Mouse (Mus musculus) testis, adult 2 months (tissue): ENCODE measurements around the gene Orm2. TPM values are rescaled to one million over a fixed set of nuclear protein-coding genes. Genes with fewer than 3 reads are reported as not detected.

Experiments used
- H3K27ac ChIP-seq: fragments of 200-500 bp; 2 replicates; pipeline ENCODE4 v1.5.1; 2012; ENCODE audit warnings: low read depth, low read length; ENCODE audit not compliant: control insufficient read depth, insufficient read depth
- H3K27me3 ChIP-seq: fragments of 200-500 bp; 2 replicates; pipeline ENCODE4 v1.6.1; 2012; ENCODE audit warnings: mild to moderate bottlenecking, low read length, moderate library complexity; ENCODE audit not compliant: control insufficient read depth, insufficient read depth
- H3K36me3 ChIP-seq: fragments of 200-500 bp; 2 replicates; pipeline ENCODE4 v1.6.1; 2012; ENCODE audit warnings: mild to moderate bottlenecking, low read length; ENCODE audit not compliant: control insufficient read depth, insufficient read depth
- H3K4me1 ChIP-seq: fragments of 200-500 bp; 2 replicates; pipeline ENCODE4 v1.6.1; 2012; ENCODE audit warnings: low read length; ENCODE audit not compliant: control insufficient read depth, insufficient read depth
- H3K4me3 ChIP-seq: fragments of 200-500 bp; 2 replicates; pipeline ENCODE4 v1.5.1; 2012; ENCODE audit warnings: low read depth, mild to moderate bottlenecking, low read length, moderate library complexity, mixed read lengths; ENCODE audit not compliant: control insufficient read depth
- CTCF ChIP-seq: fragments of 200-500 bp; IDR thresholded peaks from 2 replicates; pipeline ENCODE4 v1.5.1; 2012; ENCODE audit warnings: low read depth, mild to moderate bottlenecking, inconsistent platforms, low read length, moderate library complexity; ENCODE audit not compliant: control insufficient read depth, insufficient read depth, insufficient replicate concordance
- POLR2A ChIP-seq: fragments of 200-500 bp; IDR thresholded peaks from 2 replicates; pipeline ENCODE4 v1.6.1; 2012; ENCODE audit warnings: low read depth, mild to moderate bottlenecking, inconsistent platforms, low read length, moderate library complexity; ENCODE audit not compliant: control insufficient read depth
- polyA plus RNA-seq: library from polyadenylated mRNA; depleted of rRNA; stranded (reverse); fragments of >200 nt; gene quantifications from 2 replicates; pipeline ENCODE4 v1.2.3, GENCODE M21; 2012

Gene Orm2
- polyA plus RNA-seq, 1 experiment = not detected

GRCm38 (mm10) chr4:63405683-63406082, 43.4 kb downstream of the Orm2 start:
- TF ChIP-seq CTCF (no peak), POLR2A (no peak)
- Histone ChIP-seq H3K4me3 (no peak overlapping the region), H3K27me3 (no peaks in the 10 kb centered on the region), H3K27ac (no peak overlapping the region), H3K36me3 (no peaks in the 10 kb centered on the region), H3K4me1 (peaks cover 4% of the 10 kb centered on the region)

GRCm38 (mm10) chr4:63408247-63408646, 46.0 kb downstream of the Orm2 start:
- Histone ChIP-seq H3K27me3 (no peaks in the 10 kb centered on the region), H3K4me1 (peaks cover 4% of the 10 kb centered on the region), H3K4me3 (no peak overlapping the region), H3K27ac (no peak overlapping the region), H3K36me3 (no peaks in the 10 kb centered on the region)
- TF ChIP-seq CTCF = no peak

- TF ChIP-seq CTCF = peak; percentile 47; the same call in 1 of the 2 replicates
- no peak for TF ChIP-seq POLR2A
- Histone ChIP-seq H3K4me1 (peaks cover 4% of the 10 kb centered on the region), H3K4me3 (no peak overlapping the region), H3K27me3 (no peaks in the 10 kb centered on the region), H3K36me3 (no peaks in the 10 kb centered on the region), H3K27ac (no peak overlapping the region)
Observed at GRCm38 (mm10) chr4:63408649-63409048, 46.4 kb downstream of the Orm2 start.

GRCm38 (mm10) chr4:63409317-63409907, 47.2 kb downstream of the Orm2 start:
- no peak overlapping the region; the same call in 1 of the 2 replicates for H3K4me3 ChIP-seq
- no peak for TF ChIP-seq CTCF
- TF ChIP-seq POLR2A = no peak
- peaks cover 4% of the 10 kb centered on the region for H3K4me1 ChIP-seq
- H3K27me3 ChIP-seq = no peaks in the 10 kb centered on the region
- no peak overlapping the region for H3K27ac ChIP-seq
- H3K36me3 ChIP-seq = no peaks in the 10 kb centered on the region

- TF ChIP-seq POLR2A (no peak), CTCF (no peak)
- Histone ChIP-seq H3K4me1 (peaks cover 4% of the 10 kb centered on the region), H3K27ac (no peak overlapping the region), H3K27me3 (no peaks in the 10 kb centered on the region), H3K4me3 (peak overlapping the region; percentile 77), H3K36me3 (no peaks in the 10 kb centered on the region)
Observed at GRCm38 (mm10) chr4:63409908-63410582, 47.8 kb downstream of the Orm2 start.

GRCm38 (mm10) chr4:63410583-63410934, 48.3 kb downstream of the Orm2 start:
- TF ChIP-seq POLR2A = no peak
- TF ChIP-seq CTCF = no peak
- Histone ChIP-seq H3K4me3 (peak overlapping the region; percentile 77), H3K27ac (no peak overlapping the region), H3K27me3 (no peaks in the 10 kb centered on the region), H3K4me1 (peaks cover 4% of the 10 kb centered on the region), H3K36me3 (no peaks in the 10 kb centered on the region)

- Histone ChIP-seq H3K4me1 (peaks cover 4% of the 10 kb centered on the region), H3K4me3 (no peak overlapping the region), H3K27ac (no peak overlapping the region), H3K27me3 (no peaks in the 10 kb centered on the region), H3K36me3 (no peaks in the 10 kb centered on the region)
- no peak for TF ChIP-seq CTCF
Observed at GRCm38 (mm10) chr4:63411222-63411621, 49.0 kb downstream of the Orm2 start.
